Mouse (Mus musculus) liver, postnatal 0 days (tissue): ENCODE measurements around the gene Mgat5.

Experiments used
- CTCF ChIP-seq: sonication (generic); IDR thresholded peaks from 2 replicates; pipeline ENCODE4 v1.5.1; 2016; ENCODE audit warnings: antibody characterized with exemption, low read depth
- EP300 ChIP-seq: IDR thresholded peaks from 2 replicates; pipeline ENCODE4 v1.6.1; 2016; ENCODE audit warnings: antibody characterized with exemption, low read depth, mild to moderate bottlenecking

DNA sequence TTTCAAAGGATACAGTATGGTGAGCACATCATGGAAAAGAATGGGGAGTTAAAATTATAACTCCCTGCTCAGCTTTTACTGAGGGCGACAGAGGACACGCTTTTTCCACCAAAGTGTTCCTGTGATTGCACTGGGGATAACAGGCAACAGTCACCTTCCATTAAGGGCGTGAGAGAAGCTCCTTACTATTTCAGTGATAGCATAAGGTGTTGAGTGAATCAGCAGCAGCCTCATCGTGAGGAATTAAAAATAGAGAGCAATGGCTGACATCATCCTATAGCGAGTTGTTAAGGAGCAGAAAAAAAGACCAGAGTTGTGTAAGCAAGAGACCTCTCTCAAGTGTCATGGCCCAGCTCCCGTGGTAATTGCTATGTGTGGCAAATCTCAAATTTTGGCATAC lies 41.3 kb downstream of the Mgat5 start:
- TF ChIP-seq CTCF (no peak), EP300 (no peak)
